Mouse (Mus musculus): ENCODE data around the gene Cdc42se2. TPM values are rescaled to one million over a fixed set of nuclear protein-coding genes. Genes with fewer than 3 reads are reported as not detected.
A peak's percentile ranks its signal among the peaks of the same experiment; 100 is the strongest.

Cdc42se2 gene
- 37.1 and 38.4 TPM in 2 replicates for polyA plus RNA-seq (2011; ENCODE audit: insufficient read length, low read depth, missing spikeins)

- no peak for TF ChIP-seq CTCF (IDR thresholded peaks at IDR 0.05; ENCODE audit: borderline replicate concordance, insufficient read depth, low read length)
- peak; percentile 74 for TF ChIP-seq POLR2A (IDR thresholded peaks at IDR 0.05; ENCODE audit: low read depth, low read length)
- Histone ChIP-seq H3K4me1 (ENCODE audit: control insufficient read depth, insufficient read depth, low read length) (0 out of 2 replicates have a peak, but pooled peaks cover 2% of the 10 kb centered on the region), H3K4me3 (ENCODE audit: insufficient read depth, low read length) (peak within 1 kb of the TSS; percentile 68), H3K27ac (ENCODE audit: insufficient read depth, low read length) (peak within 1 kb of the TSS; percentile 63)
These were observed at the start of gene Cdc42se2 for GRCm38 (mm10) chr11:54787488-54788474. Cdc42se2 (minus strand) TSS chr11:54787675.

- no peaks in the 10 kb centered on the region for H3K4me1 ChIP-seq (ENCODE audit: control insufficient read depth, insufficient read depth, low read length)
- TF ChIP-seq POLR2A (IDR thresholded peaks at IDR 0.05; ENCODE audit: low read depth, low read length) (no peak), CTCF (IDR thresholded peaks at IDR 0.05; ENCODE audit: borderline replicate concordance, insufficient read depth, low read length) (no peak)
- H3K4me3 ChIP-seq (ENCODE audit: insufficient read depth, low read length): no peak overlapping the region
- H3K27ac ChIP-seq (ENCODE audit: insufficient read depth, low read length): no peak overlapping the region
These were observed 48.6 kb upstream of the Cdc42se2 start for GRCm38 (mm10) chr11:54836106-54836505.

- no peak for TF ChIP-seq POLR2A (IDR thresholded peaks at IDR 0.05; ENCODE audit: low read depth, low read length)
- TF ChIP-seq CTCF (IDR thresholded peaks at IDR 0.05; ENCODE audit: borderline replicate concordance, insufficient read depth, low read length): no peak
- Histone ChIP-seq H3K27ac (ENCODE audit: insufficient read depth, low read length) (no peak overlapping the region), H3K4me1 (ENCODE audit: control insufficient read depth, insufficient read depth, low read length) (no peaks in the 10 kb centered on the region), H3K4me3 (ENCODE audit: insufficient read depth, low read length) (no peak overlapping the region)
These were observed 47.1 kb upstream of the Cdc42se2 start for GRCm38 (mm10) chr11:54834596-54834995.

- TF ChIP-seq CTCF (IDR thresholded peaks at IDR 0.05; ENCODE audit: borderline replicate concordance, insufficient read depth, low read length): no peak
- no peak for TF ChIP-seq POLR2A (IDR thresholded peaks at IDR 0.05; ENCODE audit: low read depth, low read length)
- Histone ChIP-seq H3K27ac (ENCODE audit: insufficient read depth, low read length) (no peak overlapping the region), H3K4me3 (ENCODE audit: insufficient read depth, low read length) (no peak overlapping the region), H3K4me1 (ENCODE audit: control insufficient read depth, insufficient read depth, low read length) (no peaks in the 10 kb centered on the region)
These were observed 46.4 kb upstream of the Cdc42se2 start for GRCm38 (mm10) chr11:54833833-54834232.

GRCm38 (mm10) chr11:54826819-54827218, 39.3 kb upstream of the Cdc42se2 start:
- Histone ChIP-seq H3K4me1 (ENCODE audit: control insufficient read depth, insufficient read depth, low read length) (no peaks in the 10 kb centered on the region), H3K27ac (ENCODE audit: insufficient read depth, low read length) (no peak overlapping the region), H3K4me3 (ENCODE audit: insufficient read depth, low read length) (no peak overlapping the region)
- no peak for TF ChIP-seq CTCF (IDR thresholded peaks at IDR 0.05; ENCODE audit: borderline replicate concordance, insufficient read depth, low read length)

- Histone ChIP-seq H3K27ac (ENCODE audit: insufficient read depth, low read length) (no peak overlapping the region), H3K4me3 (ENCODE audit: insufficient read depth, low read length) (no peak overlapping the region), H3K4me1 (ENCODE audit: control insufficient read depth, insufficient read depth, low read length) (no peaks in the 10 kb centered on the region)
- TF ChIP-seq POLR2A (IDR thresholded peaks at IDR 0.05; ENCODE audit: low read depth, low read length) (no peak), CTCF (IDR thresholded peaks at IDR 0.05; ENCODE audit: borderline replicate concordance, insufficient read depth, low read length) (no peak)
These were observed 38.3 kb upstream of the Cdc42se2 start for GRCm38 (mm10) chr11:54825774-54826173.

GRCm38 (mm10) chr11:54823467-54823866, 36.0 kb upstream of the Cdc42se2 start:
- Histone ChIP-seq H3K4me3 (ENCODE audit: insufficient read depth, low read length) (no peak overlapping the region), H3K27ac (ENCODE audit: insufficient read depth, low read length) (no peak overlapping the region), H3K4me1 (ENCODE audit: control insufficient read depth, insufficient read depth, low read length) (no peaks in the 10 kb centered on the region)
- no peak for TF ChIP-seq CTCF (IDR thresholded peaks at IDR 0.05; ENCODE audit: borderline replicate concordance, insufficient read depth, low read length)
- TF ChIP-seq POLR2A (IDR thresholded peaks at IDR 0.05; ENCODE audit: low read depth, low read length): no peak

- H3K27ac ChIP-seq (ENCODE audit: insufficient read depth, low read length): no peak overlapping the region
- TF ChIP-seq POLR2A (IDR thresholded peaks at IDR 0.05; ENCODE audit: low read depth, low read length): no peak
- TF ChIP-seq CTCF (IDR thresholded peaks at IDR 0.05; ENCODE audit: borderline replicate concordance, insufficient read depth, low read length): no peak
- no peaks in the 10 kb centered on the region for H3K4me1 ChIP-seq (ENCODE audit: control insufficient read depth, insufficient read depth, low read length)
- H3K4me3 ChIP-seq (ENCODE audit: insufficient read depth, low read length): no peak overlapping the region
These were observed 32.0 kb upstream of the Cdc42se2 start for GRCm38 (mm10) chr11:54819489-54819888.

GRCm38 (mm10) chr11:54817449-54817848, 30.0 kb upstream of the Cdc42se2 start:
- no peaks in the 10 kb centered on the region; the same call in 1 of the 2 replicates for H3K4me1 ChIP-seq (ENCODE audit: control insufficient read depth, insufficient read depth, low read length)
- H3K27ac ChIP-seq (ENCODE audit: insufficient read depth, low read length): no peak overlapping the region

GRCm38 (mm10) chr11:54815659-54816058, 28.2 kb upstream of the Cdc42se2 start:
- Histone ChIP-seq H3K4me1 (ENCODE audit: control insufficient read depth, insufficient read depth, low read length) (no peaks in the 10 kb centered on the region; the same call in 1 of the 2 replicates), H3K27ac (ENCODE audit: insufficient read depth, low read length) (no peak overlapping the region), H3K4me3 (ENCODE audit: insufficient read depth, low read length) (no peak overlapping the region)
- TF ChIP-seq POLR2A (IDR thresholded peaks at IDR 0.05; ENCODE audit: low read depth, low read length) (no peak), CTCF (IDR thresholded peaks at IDR 0.05; ENCODE audit: borderline replicate concordance, insufficient read depth, low read length) (no peak)

More at GRCm38 (mm10) chr11:54817449-54817848, 30.0 kb upstream of the Cdc42se2 start:
- no peak for TF ChIP-seq POLR2A (IDR thresholded peaks at IDR 0.05; ENCODE audit: low read depth, low read length)
- TF ChIP-seq CTCF (IDR thresholded peaks at IDR 0.05; ENCODE audit: borderline replicate concordance, insufficient read depth, low read length): no peak
- no peak overlapping the region for H3K4me3 ChIP-seq (ENCODE audit: insufficient read depth, low read length)

Data from embryonic fibroblast, embryonic 13.5 days (primary cell).